Mouse (Mus musculus) midbrain, embryonic 12.5 days (tissue): ENCODE measurements around the gene Lrp2bp. TPM values are rescaled to one million over a fixed set of nuclear protein-coding genes. Genes with fewer than 3 reads are reported as not detected.

Experiments used
- ATAC-seq: fragments of 200-750 bp; cut with Nextera tagmentation; 2 replicates; pipeline ENCODE4 v1.8.0; 2017; ENCODE audit warnings: low read depth, moderate TSS enrichment, moderate library complexity; ENCODE audit not compliant: low FRiP score
- H3K27ac ChIP-seq: fragments of 300-500 bp; sonication (generic); replicated peaks from 2 replicates; pipeline ENCODE4 v1.5.1; 2016; ENCODE audit warnings: mild to moderate bottlenecking
- H3K27me3 ChIP-seq: fragments of 300-500 bp; sonication (generic); 2 replicates; pipeline ENCODE4 v1.6.1; 2016; ENCODE audit warnings: mild to moderate bottlenecking
- H3K36me3 ChIP-seq: fragments of 300-500 bp; sonication (generic); 2 replicates; pipeline ENCODE4 v1.6.1; 2016
- H3K4me1 ChIP-seq: fragments of 300-500 bp; sonication (generic); 2 replicates; pipeline ENCODE4 v1.6.1; 2016
- H3K4me2 ChIP-seq: fragments of 300-500 bp; sonication (generic); replicated peaks from 2 replicates; pipeline ENCODE4 v1.6.1; 2016; ENCODE audit warnings: mild to moderate bottlenecking, moderate library complexity
- H3K4me3 ChIP-seq: fragments of 300-500 bp; sonication (generic); 2 replicates; pipeline ENCODE4 v1.5.1; 2016; ENCODE audit warnings: mild to moderate bottlenecking
- H3K9ac ChIP-seq: fragments of 300-500 bp; sonication (generic); replicated peaks from 2 replicates; pipeline ENCODE4 v1.6.1; 2016; ENCODE audit warnings: mild to moderate bottlenecking, moderate library complexity
- H3K9me3 ChIP-seq: fragments of 300-500 bp; sonication (generic); 2 replicates; pipeline ENCODE4 v1.6.1; 2016; ENCODE audit warnings: mild to moderate bottlenecking
- WGBS: fragments of 180-500 bp; shearing (Covaris S2); methylation state at CpG from one replicate; pipeline ENCODE4 v1.1.7; 2016; 5-methylcytosine and 5-hydroxymethylcytosine counted together
- polyA plus RNA-seq: library from polyadenylated mRNA; unstranded; fragments of >200 nt; fragmentation: Nextera tagmentation; extraction: Ambion mirVana; gene quantifications from 2 replicates; pipeline ENCODE4 v1.2.1, GENCODE M21; 2016

Gene Lrp2bp
- polyA plus RNA-seq, 1 experiment from 2014 or later = 0.34 TPM

GRCm38 (mm10) chr8:45998228-45998627 lies 875 bp upstream of the Lrp2bp start:
- 86% methylated on average over 2 of the region's 2 CpGs for WGBS
- Histone ChIP-seq H3K9me3 (no peaks in the 10 kb centered on the region), H3K4me2 (no peak overlapping the region; the same call in 1 of the 2 replicates), H3K27ac (no peak overlapping the region), H3K4me3 (no peak overlapping the region), H3K4me1 (peaks cover 9% of the 10 kb centered on the region; the same call in 1 of the 2 replicates), H3K36me3 (peaks cover 22% of the 10 kb centered on the region), H3K9ac (no peak overlapping the region), H3K27me3 (no peaks in the 10 kb centered on the region)
- ATAC-seq = no peak

DNA sequence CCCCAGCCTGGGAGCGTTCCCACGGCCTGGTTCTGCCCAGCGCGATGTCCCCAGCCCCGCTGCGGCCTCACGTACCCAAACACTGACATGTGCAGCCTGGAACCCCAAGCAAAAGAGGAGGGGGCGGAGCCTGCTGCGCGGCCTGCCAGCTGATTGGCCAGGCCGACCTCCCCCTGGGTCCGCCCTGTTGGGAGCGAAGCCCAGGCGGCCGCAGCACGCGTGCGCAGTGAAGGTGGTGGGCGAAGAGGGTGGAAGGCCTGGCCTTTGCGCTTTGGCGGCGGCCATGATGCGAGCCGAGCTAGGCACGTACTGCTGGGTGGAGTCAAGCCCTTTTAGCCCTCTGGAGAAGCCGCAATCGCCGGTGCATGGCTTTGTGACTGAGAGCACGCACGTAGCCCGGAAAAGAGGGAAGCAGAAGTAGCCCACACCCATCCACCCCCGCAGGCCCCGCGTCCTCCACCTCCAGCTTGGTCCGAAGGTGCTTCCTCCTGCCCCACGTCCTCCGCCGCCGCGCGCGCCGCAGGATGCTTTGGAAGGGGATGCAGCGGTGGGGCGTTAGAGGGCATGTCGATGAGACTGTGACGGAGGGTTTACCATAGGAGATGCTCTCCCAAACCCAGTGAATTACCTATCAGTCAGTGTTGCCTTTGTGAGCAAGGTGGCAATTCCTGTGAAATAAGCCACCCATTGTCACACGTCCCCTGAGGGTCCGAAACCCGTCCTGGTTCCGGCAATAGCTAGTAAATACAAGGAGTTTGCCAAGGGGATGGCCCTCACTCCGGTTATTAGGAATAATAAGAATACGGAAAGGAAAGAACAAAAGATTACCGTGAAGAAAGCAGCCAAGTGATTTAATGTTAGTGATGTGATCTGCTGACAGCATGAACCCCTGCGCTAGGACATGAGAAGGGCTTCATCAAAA lies 942 bp downstream of the Lrp2bp start:
- 6% methylated on average over 48 of the region's 55 CpGs for WGBS
- peaks cover 18% of the 10 kb centered on the region for H3K36me3 ChIP-seq
- H3K4me3 ChIP-seq = peak overlapping the region; percentile 57
- no peaks in the 10 kb centered on the region for H3K9me3 ChIP-seq
- H3K4me2 ChIP-seq = peak overlapping the region; percentile 79
- peaks cover 9% of the 10 kb centered on the region; the same call in 1 of the 2 replicates for H3K4me1 ChIP-seq
- H3K9ac ChIP-seq = peak overlapping the region; percentile 84
- peak overlapping the region; percentile 99 for H3K27ac ChIP-seq
- H3K27me3 ChIP-seq = no peaks in the 10 kb centered on the region
- peak; percentile 99 for ATAC-seq

DNA sequence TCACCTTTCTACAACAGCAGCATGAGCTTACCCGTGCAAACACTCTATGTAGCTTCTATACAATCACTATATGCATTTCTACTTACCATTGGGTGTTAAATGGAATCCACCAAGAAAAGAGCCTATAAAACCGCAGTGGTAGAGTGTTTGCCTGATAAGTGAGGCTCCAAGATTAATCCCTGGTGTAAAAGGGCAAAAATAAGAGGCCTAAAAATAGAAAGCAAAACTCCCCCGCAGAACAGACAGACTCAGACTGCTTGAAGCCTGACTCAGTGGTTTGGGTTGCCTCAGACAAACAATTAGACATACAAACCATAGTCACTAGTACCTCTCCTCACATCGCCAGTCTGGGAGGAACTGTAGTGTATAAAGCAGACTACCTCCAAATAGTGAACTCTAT lies 6.5 kb downstream of the Lrp2bp start, which contains the start of gene Ankrd37:
Ankrd37 (minus strand) TSS at position 112 of the 400 bp plus-strand sequence.
- no peaks in the 10 kb centered on the region for H3K9me3 ChIP-seq
- no peaks in the 10 kb centered on the region for H3K27me3 ChIP-seq
- H3K4me2 ChIP-seq = no peak within 1 kb of the TSS
- no peak within 1 kb of the TSS for H3K4me3 ChIP-seq
- peaks cover 1% of the 10 kb centered on the region; the same call in 1 of the 2 replicates for H3K4me1 ChIP-seq
- 79% methylated on average over 4 of the region's 4 CpGs for WGBS
- H3K27ac ChIP-seq = no peak within 1 kb of the TSS
- no peaks in the 10 kb centered on the region for H3K36me3 ChIP-seq
- no peak within 1 kb of the TSS for H3K9ac ChIP-seq
- ATAC-seq = no peak

- no peaks in the 10 kb centered on the region for H3K27me3 ChIP-seq
- no peak overlapping the region for H3K9ac ChIP-seq
- no peak overlapping the region for H3K27ac ChIP-seq
- no peak for ATAC-seq
- no peaks in the 10 kb centered on the region for H3K36me3 ChIP-seq
- 82% methylated on average over 3 of the region's 3 CpGs for WGBS
- H3K4me3 ChIP-seq = no peak overlapping the region
- peaks cover 8% of the 10 kb centered on the region; the same call in 1 of the 2 replicates for H3K4me1 ChIP-seq
- no peak overlapping the region for H3K4me2 ChIP-seq
- no peaks in the 10 kb centered on the region for H3K9me3 ChIP-seq
Measured at GRCm38 (mm10) chr8:46007050-46007672, 8.1 kb downstream of the Lrp2bp start.

DNA sequence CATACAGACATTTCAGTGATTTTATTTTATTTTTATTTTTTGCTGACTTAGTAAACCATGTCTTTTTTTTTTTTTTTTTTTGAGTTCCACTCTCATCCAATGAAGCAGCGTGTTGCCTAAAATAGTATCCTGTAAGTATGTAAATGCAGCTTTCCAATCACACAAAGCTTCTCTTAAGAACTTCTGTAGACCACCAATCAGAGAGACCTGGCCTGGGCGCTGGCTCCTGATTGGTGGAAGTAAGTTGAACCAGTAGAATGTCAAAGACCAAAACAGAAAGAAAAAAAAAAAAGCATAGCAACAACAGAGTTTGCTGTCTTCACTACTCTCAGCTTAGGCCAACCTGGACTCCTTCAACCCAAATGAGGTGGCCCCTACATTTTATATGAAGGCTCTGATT lies 11.2 kb downstream of the Lrp2bp start:
- Histone ChIP-seq H3K27me3 (no peaks in the 10 kb centered on the region), H3K4me3 (no peak overlapping the region), H3K9ac (no peak overlapping the region), H3K4me1 (peaks cover 8% of the 10 kb centered on the region; the same call in 1 of the 2 replicates), H3K4me2 (peak overlapping the region; percentile 41), H3K36me3 (no peaks in the 10 kb centered on the region), H3K27ac (no peak overlapping the region), H3K9me3 (no peaks in the 10 kb centered on the region)
- ATAC-seq = 0 out of 2 replicates have a peak, but pooled peaks have one; percentile 58
- WGBS = 49% methylated on average over 2 of the region's 2 CpGs

DNA sequence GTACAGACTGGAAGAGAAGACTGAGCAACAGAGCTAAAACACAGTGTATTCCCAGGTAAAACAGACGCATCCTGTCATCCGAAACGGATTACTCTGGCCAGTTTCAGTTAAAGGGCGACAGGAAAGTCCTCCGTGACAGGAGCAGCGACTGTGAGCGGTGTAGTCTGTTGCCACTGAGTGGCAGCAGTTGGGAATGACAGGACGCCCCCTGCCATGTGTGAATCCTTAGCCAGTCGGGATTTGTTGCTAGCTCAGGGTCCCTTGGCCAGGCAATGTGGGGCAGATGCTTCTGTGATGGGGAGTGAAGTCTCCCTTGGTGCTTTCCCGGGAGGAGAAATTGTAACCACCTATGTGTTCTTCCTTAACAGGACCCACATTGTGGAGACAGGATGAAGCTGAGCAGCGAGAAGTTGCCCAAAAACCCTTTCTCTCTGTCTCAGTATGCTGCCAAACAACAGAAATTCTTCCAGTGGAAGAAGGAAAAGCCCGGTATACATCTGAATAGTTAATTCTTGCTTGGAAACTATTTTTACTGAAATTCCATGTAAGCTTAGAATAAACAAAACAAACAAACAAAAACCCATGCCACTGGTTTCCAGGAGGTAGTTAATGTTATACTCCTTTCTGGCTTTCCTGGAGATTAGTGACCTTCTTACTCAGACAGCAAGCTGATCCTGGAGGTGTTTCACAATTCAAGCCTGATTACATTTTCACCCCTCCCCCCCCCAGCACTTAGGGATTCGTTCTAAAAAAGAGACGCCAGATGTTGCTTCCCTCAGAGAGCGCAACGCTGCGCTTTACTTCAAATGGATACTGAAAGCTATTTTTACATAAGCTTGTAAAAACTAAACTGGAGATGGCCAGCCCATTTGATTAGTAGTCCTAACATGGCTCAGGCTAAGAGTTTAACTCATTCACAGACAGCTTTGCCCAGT lies 11.9 kb downstream of the Lrp2bp start:
- no peak overlapping the region for H3K9ac ChIP-seq
- 0 out of 2 replicates have a peak, but pooled peaks have one; percentile 62 for ATAC-seq
- no peaks in the 10 kb centered on the region for H3K36me3 ChIP-seq
- peaks cover 8% of the 10 kb centered on the region; the same call in 1 of the 2 replicates for H3K4me1 ChIP-seq
- no peaks in the 10 kb centered on the region for H3K27me3 ChIP-seq
- H3K27ac ChIP-seq = no peak overlapping the region
- no peak overlapping the region for H3K4me3 ChIP-seq
- H3K4me2 ChIP-seq = peak overlapping the region; percentile 41
- WGBS = 12% methylated on average over 17 of the region's 17 CpGs
- no peaks in the 10 kb centered on the region for H3K9me3 ChIP-seq

DNA sequence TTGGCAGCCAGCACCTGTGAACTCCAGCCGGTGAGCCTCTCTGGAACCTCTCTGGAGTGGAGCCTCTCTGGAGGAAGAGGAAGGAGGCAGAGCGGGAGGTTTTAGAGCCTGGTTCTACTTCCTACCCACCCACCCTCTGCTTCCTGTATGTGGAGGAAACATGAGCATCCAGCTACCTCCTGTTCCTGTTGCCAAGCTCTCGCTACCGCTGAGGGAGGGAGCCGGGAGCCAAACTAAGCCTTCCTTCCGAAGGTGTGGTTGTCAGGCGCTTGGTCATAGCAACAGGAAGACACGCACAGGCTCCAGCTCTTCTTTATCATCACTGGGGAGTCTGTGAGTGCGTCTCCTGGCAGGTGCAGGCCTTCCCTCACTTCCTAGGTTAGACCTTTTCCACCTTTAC lies 23.1 kb downstream of the Lrp2bp start:
- H3K36me3 ChIP-seq = no peaks in the 10 kb centered on the region
- no peaks in the 10 kb centered on the region for H3K9me3 ChIP-seq
- H3K4me3 ChIP-seq = no peak overlapping the region
- no peaks in the 10 kb centered on the region for H3K4me1 ChIP-seq
- no peak for ATAC-seq
- H3K9ac ChIP-seq = no peak overlapping the region
- no peak overlapping the region for H3K4me2 ChIP-seq
- H3K27me3 ChIP-seq = no peaks in the 10 kb centered on the region
- H3K27ac ChIP-seq = no peak overlapping the region
- WGBS = 85% methylated on average over 9 of the region's 9 CpGs

DNA sequence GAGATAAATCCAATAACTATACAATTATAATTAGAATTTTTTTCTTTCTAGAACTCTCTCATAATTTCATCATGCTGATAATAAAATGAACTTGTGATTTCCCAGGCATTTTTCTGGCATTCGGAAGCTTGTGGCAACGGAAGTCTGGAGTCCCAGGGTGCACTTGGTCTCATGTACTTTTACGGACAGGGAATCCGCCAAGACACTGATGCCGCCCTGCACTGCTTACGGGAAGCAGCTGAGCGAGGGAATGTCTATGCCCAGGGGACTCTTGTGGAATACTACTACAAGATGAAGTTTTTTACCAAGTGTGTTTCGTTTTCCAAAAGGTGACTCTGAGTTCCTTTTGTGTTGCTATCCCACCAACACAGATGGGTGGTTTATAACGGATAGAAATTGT lies 23.7 kb downstream of the Lrp2bp start:
- 94% methylated on average over 9 of the region's 9 CpGs for WGBS
- no peak overlapping the region for H3K27ac ChIP-seq
- no peak overlapping the region for H3K9ac ChIP-seq
- H3K9me3 ChIP-seq = no peaks in the 10 kb centered on the region
- H3K4me3 ChIP-seq = no peak overlapping the region
- no peaks in the 10 kb centered on the region for H3K4me1 ChIP-seq
- no peaks in the 10 kb centered on the region for H3K36me3 ChIP-seq
- H3K27me3 ChIP-seq = no peaks in the 10 kb centered on the region
- ATAC-seq = no peak
- H3K4me2 ChIP-seq = no peak overlapping the region

- Histone ChIP-seq H3K4me1 (no peaks in the 10 kb centered on the region), H3K36me3 (no peaks in the 10 kb centered on the region), H3K4me2 (no peak overlapping the region), H3K9ac (no peak overlapping the region), H3K4me3 (no peak overlapping the region), H3K27me3 (no peaks in the 10 kb centered on the region), H3K9me3 (no peaks in the 10 kb centered on the region), H3K27ac (no peak overlapping the region)
- 60% methylated on average over 4 of the region's 4 CpGs for WGBS
- no peak for ATAC-seq
Measured at GRCm38 (mm10) chr8:46024392-46024791, 25.3 kb downstream of the Lrp2bp start.

GRCm38 (mm10) chr8:46036217-46036616 lies 37.1 kb downstream of the Lrp2bp start:
- Histone ChIP-seq H3K36me3 (0 out of 2 replicates have a peak, but pooled peaks cover 8% of the 10 kb centered on the region), H3K9me3 (no peaks in the 10 kb centered on the region), H3K4me1 (no peaks in the 10 kb centered on the region), H3K4me3 (no peak overlapping the region), H3K27me3 (no peaks in the 10 kb centered on the region), H3K9ac (no peak overlapping the region), H3K4me2 (no peak overlapping the region), H3K27ac (no peak overlapping the region)
- no peak for ATAC-seq
- 62% methylated on average over 11 of the region's 11 CpGs for WGBS

DNA sequence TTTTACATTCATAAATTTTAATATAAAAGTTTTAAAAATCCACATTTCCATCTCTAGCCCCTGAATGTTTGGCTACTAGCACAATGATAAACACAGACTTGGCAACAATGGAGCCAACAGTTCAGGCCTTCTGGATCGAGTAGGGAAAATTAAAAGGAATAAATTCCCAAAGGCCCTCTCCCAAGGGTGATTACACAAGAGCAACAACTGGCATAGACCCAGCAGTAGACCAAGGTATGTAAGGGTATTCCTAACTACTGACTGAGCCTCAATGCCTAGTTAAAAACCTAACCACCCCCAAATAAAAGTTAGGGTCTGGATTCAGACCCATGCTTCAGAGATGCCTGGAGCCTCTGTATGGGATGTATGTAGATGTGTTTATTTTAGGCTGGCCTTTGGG lies 40.6 kb downstream of the Lrp2bp start:
- 84% methylated on average over 1 of the region's 1 CpGs for WGBS
- Histone ChIP-seq H3K27me3 (no peaks in the 10 kb centered on the region), H3K4me1 (no peaks in the 10 kb centered on the region), H3K4me2 (no peak overlapping the region), H3K4me3 (no peak overlapping the region), H3K36me3 (peaks cover 12% of the 10 kb centered on the region; the same call in 1 of the 2 replicates), H3K9me3 (no peaks in the 10 kb centered on the region), H3K27ac (no peak overlapping the region; the same call in 1 of the 2 replicates), H3K9ac (no peak overlapping the region)
- no peak for ATAC-seq
